Mouse (Mus musculus) urinary bladder, postnatal 25 days (tissue): Measurements from ENCODE around the gene Kctd12.

Experiments used
- DNase-seq: peaks from one replicate; pipeline ENCODE4 v3.0.0; 2022; ENCODE audit warnings: low spot score

Kctd12 gene

GRCm38 (mm10) chr14:102982627-102983540, at the start of gene Kctd12:
Gene Kctd12 (minus strand): TSS chr14:102982637.
- peak; percentile 76 for DNase-seq

- no peak for DNase-seq
Observed at GRCm38 (mm10) chr14:103029203-103029602, 46.8 kb upstream of the Kctd12 start.

GRCm38 (mm10) chr14:103020046-103020445, 37.6 kb upstream of the Kctd12 start:
- no peak for DNase-seq

GRCm38 (mm10) chr14:103017009-103017408, 34.6 kb upstream of the Kctd12 start:
- DNase-seq, result no peak

- DNase-seq, result peak; percentile 32
Observed at GRCm38 (mm10) chr14:103012563-103013150, 30.2 kb upstream of the Kctd12 start.

GRCm38 (mm10) chr14:103011782-103012181, 29.3 kb upstream of the Kctd12 start:
- peak; percentile 10 for DNase-seq

GRCm38 (mm10) chr14:103007737-103008136, 25.3 kb upstream of the Kctd12 start:
- DNase-seq, result no peak

- DNase-seq, result peak; percentile 76
Observed at GRCm38 (mm10) chr14:102994662-102995561, 12.5 kb upstream of the Kctd12 start.

GRCm38 (mm10) chr14:102990765-102991164, 8.3 kb upstream of the Kctd12 start:
- DNase-seq, result no peak

- no peak for DNase-seq
Observed at GRCm38 (mm10) chr14:102989866-102990265, 7.4 kb upstream of the Kctd12 start.

- DNase-seq, result no peak
Observed at GRCm38 (mm10) chr14:102989254-102989653, 6.8 kb upstream of the Kctd12 start.

- DNase-seq, result no peak
Observed at GRCm38 (mm10) chr14:102987626-102988025, 5.2 kb upstream of the Kctd12 start.

GRCm38 (mm10) chr14:102983686-102984085, 1.2 kb upstream of the Kctd12 start:
- no peak for DNase-seq

- DNase-seq, result peak; percentile 63
Observed at GRCm38 (mm10) chr14:102982016-102982626, 316 bp downstream of the Kctd12 start.

- DNase-seq, result peak; percentile 55
Observed at GRCm38 (mm10) chr14:102981441-102982015, 909 bp downstream of the Kctd12 start.

GRCm38 (mm10) chr14:102980986-102981385, 1.5 kb downstream of the Kctd12 start:
- DNase-seq, result peak; percentile 7

GRCm38 (mm10) chr14:102980481-102980880, 2.0 kb downstream of the Kctd12 start:
- DNase-seq, result no peak

- DNase-seq, result no peak
Observed at GRCm38 (mm10) chr14:102979831-102980230, 2.6 kb downstream of the Kctd12 start.

- DNase-seq, result no peak
Observed at GRCm38 (mm10) chr14:102975865-102976264, 6.6 kb downstream of the Kctd12 start.

- DNase-seq, result no peak
Observed at GRCm38 (mm10) chr14:102968824-102969223, 13.6 kb downstream of the Kctd12 start.

- no peak for DNase-seq
Observed at GRCm38 (mm10) chr14:102966241-102966640, 16.2 kb downstream of the Kctd12 start.
